Mouse (Mus musculus): Measurements from ENCODE around the gene Dop1b.
"Not testable (repeated sequence)": the region's sequence is repeated elsewhere in the genome, so short reads cannot be mapped to it uniquely, and the experiment has no call there.

Gene Dop1b

DNA sequence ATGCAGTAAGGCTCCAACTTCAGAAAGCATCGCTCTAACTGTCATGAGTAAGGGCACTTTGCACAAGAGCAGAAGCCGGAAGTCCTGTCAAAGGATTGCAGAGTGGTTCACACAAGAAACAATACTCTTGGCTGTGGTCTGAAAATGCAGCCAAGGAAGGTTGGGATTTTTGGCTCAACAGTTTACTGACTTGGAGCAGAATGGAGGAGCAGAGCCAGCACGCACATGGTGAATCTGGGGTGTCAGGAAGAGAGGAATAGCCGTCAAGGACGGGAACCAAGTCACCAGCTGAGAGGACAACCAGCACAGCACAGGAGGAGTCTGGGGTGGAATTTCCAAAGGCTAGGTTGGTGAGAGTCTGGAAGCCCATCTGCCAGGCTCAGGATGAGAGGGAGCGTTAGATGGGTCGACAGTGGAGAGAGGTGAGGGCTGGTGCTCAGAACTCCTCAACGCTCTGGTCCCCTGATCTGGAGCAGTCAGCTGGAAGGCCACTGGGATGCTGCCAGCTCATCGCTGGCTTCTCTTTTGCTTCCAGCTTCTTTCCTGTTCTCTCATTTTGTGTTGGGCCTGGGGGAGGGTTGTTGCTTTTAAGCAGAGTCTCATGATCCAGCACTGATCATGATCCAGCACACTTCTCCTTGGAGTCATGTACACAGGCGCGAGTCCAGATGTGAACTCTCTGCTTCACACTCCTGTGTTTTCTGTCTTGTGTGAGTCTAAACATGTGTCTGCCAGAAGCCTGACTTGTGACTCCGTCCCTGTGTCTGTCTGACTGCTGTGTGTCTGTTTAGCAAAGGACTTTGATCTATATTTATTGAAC lies 85.5 kb downstream of the Dop1b start:
- no peak for DNase-seq (ENCODE audit: low spot score)

DNA sequence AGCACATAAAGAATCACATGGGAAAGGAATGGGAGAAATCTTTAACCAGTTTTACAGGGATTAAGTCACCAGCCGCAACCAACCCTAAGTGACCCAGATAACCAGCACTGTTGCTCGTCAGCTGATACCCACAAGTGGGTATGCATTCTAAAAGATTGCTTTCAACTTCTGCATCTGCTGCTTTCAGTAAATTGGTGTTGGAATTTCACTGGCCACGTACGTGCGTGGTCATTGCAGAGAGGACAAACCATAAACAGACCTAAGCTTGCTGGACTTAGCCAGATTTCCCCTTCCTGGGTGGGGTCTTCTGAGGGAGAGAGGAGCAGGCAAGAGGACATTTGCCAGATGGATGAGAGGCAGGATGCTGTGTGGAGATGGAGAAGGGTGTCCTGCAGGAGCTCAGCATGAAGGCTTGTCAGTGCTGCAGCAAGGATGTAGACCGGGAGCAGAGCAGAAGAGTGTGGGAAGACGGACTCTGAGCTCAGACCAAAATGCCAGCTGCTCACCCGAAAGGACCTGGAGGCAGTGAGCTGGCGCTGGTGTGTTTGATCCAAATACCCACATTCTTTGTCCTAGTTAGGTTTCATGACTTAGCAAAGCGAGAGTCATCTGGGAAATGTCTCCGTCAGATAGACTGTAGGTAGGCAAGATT lies 86.3 kb downstream of the Dop1b start:
- DNase-seq (ENCODE audit: low spot score): no peak

DNA sequence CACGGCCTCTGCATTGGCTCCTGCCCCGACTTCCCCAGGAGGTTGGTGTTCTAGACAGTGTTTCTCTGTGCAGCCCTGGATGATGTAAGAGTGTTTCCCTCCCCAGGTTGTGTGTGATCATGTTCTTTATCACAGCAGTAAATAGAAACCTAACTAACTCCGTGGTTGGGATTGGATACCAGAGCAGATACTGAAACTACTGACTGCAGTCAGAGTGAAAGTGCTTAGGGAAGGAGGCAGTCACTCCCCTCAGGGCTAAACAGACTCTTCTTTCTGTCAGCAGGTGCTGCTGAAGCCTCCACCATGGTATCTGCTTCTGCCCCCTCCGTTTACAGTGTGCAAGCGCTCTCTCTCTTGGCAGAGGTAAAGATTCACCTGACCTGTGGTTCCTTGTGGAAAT lies 86.9 kb downstream of the Dop1b start:
- DNase-seq (ENCODE audit: low spot score): no peak

DNA sequence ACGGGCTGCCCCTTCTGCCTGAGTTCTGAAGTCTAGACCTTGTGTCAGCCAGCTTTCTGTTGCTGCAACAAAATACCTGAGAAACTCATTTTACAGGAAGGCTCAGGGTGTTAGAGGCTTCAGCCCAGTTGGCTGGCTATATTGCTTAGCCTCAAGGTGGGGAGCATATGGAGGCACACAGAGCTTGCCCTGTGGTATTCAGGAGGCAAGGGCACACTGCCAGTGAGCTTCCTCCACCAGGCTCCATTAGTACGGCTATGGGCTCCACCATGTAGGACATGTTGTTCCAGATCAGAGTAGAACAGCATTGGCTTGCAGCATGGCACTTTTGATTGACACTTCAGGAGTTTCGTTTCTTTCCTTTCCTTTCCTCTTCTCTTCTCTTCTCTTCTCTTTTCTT lies 87.4 kb downstream of the Dop1b start:
- DNase-seq (ENCODE audit: low spot score): no peak

DNA sequence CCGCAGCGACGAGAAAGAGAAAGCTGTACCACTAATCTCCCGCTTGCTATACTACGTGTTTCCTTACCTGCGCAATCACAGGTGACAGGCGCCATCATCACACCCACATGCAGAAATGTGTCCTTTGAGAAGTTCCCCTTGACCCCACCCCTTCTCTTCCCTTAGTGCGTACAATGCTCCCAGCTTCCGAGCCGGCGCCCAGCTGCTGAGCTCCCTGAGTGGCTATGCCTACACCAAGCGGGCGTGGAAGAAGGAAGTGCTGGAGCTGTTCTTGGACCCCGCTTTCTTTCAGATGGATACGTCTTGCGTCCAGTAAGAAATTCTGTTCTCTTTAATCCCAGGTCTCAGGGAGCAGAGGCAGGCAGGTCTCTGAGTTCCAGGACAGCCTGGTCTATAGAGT lies 88.2 kb downstream of the Dop1b start:
- DNase-seq (ENCODE audit: low spot score): no peak

DNA sequence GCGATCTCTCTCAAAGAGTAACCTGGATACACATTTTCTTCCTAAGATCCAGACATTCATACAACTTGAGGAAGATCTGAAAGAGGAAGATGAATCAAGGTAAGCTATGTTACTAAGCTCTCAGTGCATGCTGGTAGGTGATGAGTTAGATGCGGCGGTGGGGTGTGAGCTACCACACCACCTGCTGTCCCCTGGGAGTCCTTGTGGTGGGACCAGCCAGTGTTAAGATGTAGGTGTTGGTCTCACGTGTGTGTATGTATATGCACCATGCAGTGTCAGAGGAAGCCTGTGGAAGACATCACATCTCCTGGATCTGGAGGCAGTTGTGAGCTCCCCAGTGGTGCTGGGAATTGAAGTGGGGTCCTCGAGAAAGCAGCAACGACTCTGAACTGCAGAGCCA lies 95.5 kb downstream of the Dop1b start:
- DNase-seq (ENCODE audit: low spot score): no peak

DNA sequence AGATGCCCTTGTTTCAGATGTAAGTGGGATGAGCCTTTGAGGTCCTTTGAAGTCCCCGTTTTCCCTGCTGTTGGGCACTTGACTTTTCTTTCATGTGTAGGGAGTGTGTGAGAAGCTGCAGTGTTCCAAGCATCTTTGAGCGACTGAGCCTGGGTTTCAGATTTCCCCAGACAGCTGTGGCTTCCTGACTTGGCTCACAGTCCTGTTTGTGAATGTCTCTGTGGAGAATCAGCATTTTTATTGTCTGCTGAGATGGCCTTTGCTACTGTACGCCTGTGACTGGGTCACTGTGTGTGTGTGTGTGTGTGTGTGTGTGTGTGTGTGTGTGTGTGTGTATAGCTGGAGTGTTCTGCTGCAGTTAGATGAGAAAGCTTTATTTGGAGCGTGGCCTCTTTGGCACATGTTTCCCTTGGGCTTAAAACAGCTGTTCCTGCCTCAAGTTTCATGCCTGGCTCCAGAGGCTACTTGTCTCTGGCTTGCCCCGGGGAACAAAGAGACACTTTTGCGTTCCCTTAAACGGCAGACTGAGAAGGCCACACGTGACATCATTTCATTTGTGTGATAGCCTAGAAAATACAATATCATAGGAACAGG lies 96.4 kb downstream of the Dop1b start:
- DNase-seq (ENCODE audit: low spot score): no peak

DNA sequence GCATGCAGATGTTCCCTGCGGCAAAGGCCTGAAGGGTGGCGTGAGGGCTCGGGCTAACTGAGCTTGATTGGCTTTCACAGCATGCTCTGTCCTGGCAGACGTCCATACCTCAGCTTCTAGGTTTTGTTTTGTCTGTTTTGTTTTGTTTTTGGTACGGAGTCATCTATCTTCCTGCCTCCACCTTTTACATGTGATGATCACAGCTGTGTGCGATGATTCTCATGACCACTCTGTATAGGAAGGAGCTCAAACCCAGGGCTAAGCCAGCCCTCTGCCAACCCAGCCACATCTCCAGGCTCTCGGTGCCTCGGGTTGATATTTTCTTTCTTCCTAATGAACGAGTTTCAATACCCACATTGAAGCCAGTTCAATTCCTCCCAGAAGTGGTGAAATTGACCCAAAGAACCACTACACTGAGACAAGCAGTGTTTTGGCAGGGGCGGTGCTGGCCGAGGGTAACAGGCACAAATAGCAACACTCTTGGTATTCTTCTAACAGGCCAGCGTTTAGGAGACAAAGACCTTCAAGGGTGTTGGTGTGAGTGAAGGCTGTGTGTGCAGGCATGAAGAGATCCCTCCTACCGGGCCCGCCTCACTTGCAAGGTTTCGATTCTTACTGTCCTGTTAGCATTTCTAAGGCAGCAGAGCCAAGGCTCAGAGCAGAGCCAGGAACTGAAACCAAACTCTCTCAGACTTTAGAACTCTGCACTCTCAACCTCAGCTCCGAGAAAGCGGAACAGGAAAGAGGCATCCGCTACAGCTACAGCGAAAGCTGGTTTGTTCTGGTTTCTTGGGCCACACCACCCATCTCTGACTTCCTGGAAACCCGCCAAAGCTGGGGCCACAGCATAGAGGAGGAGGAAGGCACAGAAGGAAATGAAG lies 104.4 kb downstream of the Dop1b start:
- no peak for DNase-seq (ENCODE audit: low spot score)

DNA sequence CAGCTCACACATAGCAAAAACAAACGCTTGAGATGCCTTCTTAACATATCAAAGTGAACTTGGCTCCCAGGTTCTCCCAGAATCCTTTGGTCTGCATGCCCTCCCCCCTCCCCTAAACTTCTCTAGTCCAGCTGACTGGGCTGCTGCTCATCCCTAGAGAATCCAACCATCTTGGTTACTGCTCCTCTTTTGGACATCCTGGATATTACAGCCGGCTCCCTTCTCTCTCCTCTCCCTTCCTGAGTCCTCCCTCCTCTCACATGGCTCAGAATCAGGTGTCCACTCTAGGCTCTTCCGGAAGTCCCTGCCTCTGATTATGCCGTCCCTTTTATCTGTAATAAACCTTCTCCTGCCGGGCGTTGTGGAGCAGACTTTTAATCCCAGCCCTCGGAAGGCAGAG lies 105.2 kb downstream of the Dop1b start:
- DNase-seq (ENCODE audit: low spot score): no peak

DNA sequence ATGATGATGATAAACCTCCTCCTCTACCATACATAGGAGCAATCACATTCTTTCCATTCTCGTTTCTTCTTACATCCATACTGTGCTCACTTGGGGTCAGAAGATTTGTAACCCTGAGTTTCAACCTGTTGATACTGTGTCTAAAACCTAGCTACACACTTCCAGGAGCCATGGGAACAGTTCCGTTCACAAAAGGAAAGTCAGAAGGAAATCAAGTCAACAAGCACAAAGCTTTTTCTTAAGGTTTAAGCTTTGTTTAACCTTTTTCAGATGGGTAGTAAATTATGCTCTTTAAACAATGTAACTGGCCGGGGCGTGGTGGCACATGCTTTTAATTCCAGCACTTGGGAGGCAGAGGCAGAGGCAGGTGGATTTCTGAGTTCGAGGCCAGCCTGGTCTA lies 105.7 kb downstream of the Dop1b start:
- DNase-seq (ENCODE audit: low spot score): no peak

DNA sequence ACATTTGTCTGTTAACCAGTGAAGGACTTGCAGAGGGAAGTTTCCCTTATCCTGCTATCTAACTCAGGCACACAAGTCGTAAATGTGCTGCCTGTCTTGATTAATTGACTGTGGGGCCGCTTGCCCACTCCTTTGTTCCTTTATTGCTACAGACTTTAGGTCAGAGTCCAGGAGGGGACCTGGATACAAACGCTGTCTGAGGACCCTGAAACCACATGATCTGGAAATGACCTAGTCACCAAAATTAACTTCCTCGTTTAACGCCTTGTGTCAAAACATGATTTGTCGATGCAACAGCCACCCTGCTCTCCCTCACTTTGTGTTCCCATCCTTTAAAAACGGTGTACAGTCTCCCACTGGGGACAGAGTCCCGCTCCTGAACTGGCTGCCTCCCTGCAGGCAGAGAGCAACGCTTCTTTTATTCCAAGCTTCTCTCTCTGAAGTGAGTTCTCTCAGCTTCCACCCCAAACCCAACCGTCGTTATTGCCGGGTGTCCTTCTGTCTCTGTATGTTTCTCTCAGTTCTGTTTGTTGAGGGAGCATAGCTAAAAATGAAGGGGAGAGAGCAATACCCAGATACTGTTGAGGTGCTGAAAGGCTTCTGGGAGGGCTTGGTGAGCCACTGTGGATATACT lies 107.1 kb downstream of the Dop1b start:
- no peak for DNase-seq (ENCODE audit: low spot score)

DNA sequence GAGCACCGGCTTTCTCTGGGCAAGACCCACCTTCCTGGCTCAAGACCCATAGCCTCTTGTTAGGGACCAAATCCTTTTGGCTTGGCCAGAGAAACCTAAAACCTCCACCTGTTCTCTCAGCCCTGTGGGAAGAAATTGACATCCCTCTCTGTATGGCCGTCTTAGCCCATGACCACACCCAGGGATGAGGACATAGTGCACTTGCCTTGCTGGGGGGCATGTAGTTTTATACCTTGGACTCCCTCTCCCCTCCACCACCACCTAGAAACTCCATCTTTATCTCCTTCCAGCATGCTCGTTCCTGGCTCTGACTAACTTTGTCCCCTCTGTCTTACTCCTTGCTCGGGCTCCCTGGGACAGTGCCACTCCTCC lies 107.6 kb downstream of the Dop1b start:
- DNase-seq (ENCODE audit: low spot score): no peak

DNA sequence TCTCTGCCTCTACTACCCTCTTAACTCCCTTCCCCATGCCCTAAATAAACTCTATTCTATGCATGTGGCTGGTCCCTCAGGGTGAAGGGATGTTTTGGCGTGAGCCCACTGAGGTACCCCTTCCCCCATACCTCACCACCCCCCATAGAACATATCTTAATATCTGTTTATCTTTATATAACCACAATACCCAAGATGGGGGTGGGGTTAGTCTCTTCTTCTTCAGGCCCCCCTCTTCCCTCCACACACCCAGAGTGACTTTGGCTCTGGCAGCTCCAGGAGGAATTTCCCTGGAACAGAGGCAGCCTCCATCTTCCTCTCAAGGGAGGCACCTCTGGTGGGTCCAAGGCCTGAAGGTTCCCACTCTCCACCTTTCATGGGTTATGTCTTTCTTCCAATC lies 108.3 kb downstream of the Dop1b start:
- no peak for DNase-seq (ENCODE audit: low spot score)

DNA sequence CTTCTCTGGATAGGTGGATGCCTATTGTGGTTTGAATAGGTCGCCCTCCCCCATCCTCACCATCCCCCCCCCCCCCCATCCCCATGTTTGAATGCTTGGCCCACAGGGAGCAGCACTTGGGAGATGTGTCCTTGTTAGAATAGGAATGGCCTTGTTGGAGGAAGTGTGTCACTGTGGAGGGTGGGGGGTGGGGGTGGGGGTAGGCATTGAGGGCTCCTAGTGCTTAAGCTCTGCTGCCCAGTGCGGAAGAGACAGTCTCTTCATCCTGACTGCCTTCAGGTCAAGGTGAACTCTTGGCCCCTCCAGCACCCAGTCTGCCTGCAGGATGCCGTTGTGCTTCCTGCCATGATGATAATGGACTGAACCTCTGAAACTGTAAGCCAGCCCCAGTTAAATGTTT lies 110.0 kb downstream of the Dop1b start:
- no peak for DNase-seq (ENCODE audit: low spot score)

DNA sequence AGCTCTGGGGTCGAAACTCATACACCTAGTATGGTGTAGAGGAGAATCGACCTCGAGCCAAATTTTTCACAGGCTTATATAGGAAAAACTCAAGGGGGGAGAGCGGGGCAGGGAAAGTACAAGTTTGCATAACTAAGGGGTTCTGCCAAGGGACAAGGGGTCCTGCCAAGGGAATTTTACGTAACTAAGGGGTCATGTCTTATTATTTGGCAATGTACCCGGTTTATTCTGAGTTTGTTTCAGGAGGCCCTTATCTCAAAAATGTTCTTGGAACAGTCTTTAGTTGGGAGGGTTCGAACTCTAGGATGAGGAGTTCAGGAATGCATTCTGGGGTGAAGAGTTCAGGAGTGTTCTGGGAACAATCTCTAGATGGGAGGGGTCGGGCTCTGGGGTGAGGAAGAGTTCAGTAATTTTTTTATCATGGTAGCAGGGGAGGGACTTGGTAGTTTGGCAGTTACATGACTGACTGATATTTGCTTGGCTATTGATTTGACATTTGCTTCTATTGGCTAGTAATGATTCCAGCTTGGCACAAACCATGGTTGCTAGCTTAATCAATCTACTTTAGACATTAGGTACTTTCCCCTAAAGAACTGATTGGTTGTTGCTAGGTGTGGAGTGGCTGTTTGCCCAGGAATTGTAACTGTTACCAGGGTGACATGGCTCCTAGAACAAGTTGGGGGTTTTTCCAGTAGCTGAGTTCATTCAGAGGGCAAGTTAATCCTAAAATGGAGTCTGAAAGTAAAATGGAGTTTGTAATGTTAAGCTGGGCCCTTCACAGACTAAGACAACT lies 110.9 kb downstream of the Dop1b start:
- DNase-seq (ENCODE audit: low spot score): not testable (repeated sequence)

DNA sequence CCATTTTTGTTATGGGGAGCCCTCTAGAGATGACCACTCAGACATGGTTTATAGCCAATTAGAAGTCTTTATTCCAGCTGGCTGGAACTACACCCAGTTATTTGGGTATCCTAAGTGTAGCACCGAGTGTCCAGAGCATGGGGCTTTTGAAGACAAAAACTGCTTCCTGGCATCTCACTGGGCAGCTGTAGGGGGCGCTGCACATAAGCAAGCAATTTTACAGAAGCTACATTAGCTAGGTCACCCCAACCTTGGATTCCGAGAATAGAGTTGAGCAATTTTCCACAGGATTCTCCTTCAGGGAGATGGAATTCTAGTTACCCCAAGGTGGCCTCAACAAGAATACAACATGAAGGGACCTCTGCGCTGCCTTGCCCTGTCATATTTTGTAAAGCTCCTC lies 113.1 kb downstream of the Dop1b start:
- no peak for DNase-seq (ENCODE audit: low spot score)

DNA sequence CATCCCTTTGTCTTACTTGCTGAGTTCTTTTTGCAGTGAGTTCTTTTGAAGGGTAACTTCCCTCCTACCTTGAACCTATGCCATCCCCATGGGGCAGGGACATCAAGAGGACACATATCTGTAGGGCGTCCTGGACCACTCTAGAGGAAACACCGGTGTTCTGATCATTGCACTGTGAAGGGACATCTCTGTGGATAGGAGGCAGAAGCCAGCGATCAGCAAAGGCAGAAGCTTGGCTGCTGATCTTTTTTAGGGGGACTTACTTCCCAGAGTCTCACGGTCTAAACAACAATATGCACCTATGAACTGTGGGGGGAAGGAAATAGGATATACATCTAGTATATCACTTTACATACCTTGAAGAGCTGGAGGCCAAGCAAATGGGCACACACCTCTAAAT lies 113.8 kb downstream of the Dop1b start:
- no peak for DNase-seq (ENCODE audit: low spot score)

DNA sequence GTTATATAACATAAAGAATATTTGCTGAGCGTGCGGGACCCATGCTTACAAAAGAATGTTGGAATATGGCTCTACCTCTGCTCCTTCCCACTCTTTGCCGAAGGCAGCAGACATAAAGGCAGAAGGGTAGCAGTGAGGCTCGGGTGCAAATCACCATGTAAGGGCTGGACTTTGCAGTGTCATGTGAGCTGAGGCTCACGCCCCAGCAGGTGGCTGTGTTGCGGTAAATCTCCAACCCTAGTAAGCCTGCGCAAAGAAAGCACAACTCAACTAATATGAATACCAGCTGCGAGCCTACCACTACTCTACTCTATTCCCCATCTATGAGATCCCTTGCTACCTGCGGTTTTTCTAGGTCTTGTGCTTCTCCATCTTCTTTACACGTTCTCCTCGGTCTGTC lies 114.3 kb downstream of the Dop1b start:
- DNase-seq (ENCODE audit: low spot score): no peak

DNA sequence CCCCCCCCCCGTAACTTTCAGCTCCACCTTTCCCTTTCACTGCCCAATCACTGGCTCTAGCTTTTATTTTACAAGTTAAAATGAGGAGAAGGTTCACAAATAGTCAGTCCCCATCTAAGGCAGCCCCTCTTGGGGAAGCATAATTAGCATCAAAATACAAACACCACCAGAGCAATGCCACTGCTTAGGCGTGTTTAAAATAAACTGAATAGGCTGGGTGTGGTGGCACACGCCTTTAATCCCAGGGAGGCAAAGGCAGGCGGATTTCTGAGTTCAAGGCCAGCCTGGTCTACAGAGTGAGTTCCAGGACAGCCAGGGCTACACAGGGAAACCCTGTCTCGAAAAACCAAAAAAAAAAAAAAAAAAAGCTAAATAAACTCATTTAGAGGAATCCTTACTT lies 114.8 kb downstream of the Dop1b start:
- DNase-seq (ENCODE audit: low spot score): not testable (repeated sequence)

DNA sequence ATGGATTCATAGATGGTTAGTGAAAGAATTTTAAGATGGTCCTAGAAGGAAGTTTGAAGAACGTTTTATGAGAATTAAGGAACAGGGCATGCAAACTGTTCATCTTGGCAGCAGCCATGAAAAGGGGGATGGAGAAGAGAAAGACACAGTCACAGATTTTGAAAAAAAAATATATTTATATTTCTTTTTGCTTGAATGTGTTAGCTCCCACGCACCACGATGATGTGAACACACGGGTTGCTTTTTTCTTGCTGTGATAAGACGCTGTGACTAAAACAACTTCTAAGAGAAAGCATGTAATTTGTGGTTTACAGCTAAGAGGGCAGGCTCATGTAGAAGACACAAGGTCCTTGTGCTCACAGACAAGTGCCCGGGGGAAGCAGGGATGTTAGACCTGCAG lies 115.2 kb downstream of the Dop1b start:
- no peak for DNase-seq (ENCODE audit: low spot score)

DNA sequence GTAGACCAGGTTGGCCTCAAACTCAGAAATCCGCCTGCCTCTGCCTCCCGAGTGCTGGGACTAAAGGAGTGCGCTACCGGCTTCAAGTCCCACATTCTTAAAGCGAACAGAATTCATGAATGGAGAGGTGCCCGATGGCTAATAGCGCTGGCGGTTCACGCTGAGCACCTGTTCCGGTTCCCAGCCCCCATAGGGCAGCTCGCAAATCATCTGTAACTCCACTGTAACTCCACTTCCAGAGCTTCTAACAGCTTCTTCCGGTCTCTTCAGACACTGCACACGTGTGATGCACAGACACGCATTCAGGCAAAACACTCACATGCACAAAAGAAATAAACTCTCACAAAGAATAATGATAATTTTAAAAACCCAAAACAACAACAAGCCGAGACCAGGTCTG lies 117.8 kb downstream of the Dop1b start:
- no peak for DNase-seq (ENCODE audit: low spot score)

Measured in left cerebral cortex, adult 11 months (tissue).